Mouse (Mus musculus) small intestine, adult 2 months (tissue): ENCODE results near the gene Map2k5. TPM values are rescaled to one million over a fixed set of nuclear protein-coding genes. Genes with fewer than 3 reads are reported as not detected.
A peak's percentile ranks its signal among the peaks of the same experiment; 100 is the strongest.

Experiments used
- H3K27ac ChIP-seq: fragments of 200-500 bp; 2 replicates; pipeline ENCODE4 v1.5.1; 2012; ENCODE audit warnings: low read depth, low read length, control low read depth, inconsistent platforms; ENCODE audit not compliant: insufficient read depth
- H3K27me3 ChIP-seq: fragments of 200-500 bp; 2 replicates; pipeline ENCODE4 v1.6.1; 2012; ENCODE audit warnings: mild to moderate bottlenecking, moderate library complexity, low read length, inconsistent platforms; ENCODE audit not compliant: control insufficient read depth, insufficient read depth
- H3K36me3 ChIP-seq: fragments of 200-500 bp; 2 replicates; pipeline ENCODE4 v1.6.1; 2012; ENCODE audit warnings: mild to moderate bottlenecking, low read length, control low read depth, inconsistent platforms; ENCODE audit not compliant: control insufficient read depth, insufficient read depth
- H3K4me1 ChIP-seq: fragments of 200-500 bp; 2 replicates; pipeline ENCODE4 v1.6.1; 2012; ENCODE audit warnings: low read length, inconsistent platforms, mixed read lengths; ENCODE audit not compliant: control insufficient read depth, insufficient read depth, insufficient read length
- H3K4me3 ChIP-seq: fragments of 200-500 bp; 2 replicates; pipeline ENCODE4 v1.5.1; 2012; ENCODE audit warnings: low read depth, mild to moderate bottlenecking, control low read depth, inconsistent platforms, low read length, moderate library complexity
- CTCF ChIP-seq: fragments of 200-500 bp; IDR thresholded peaks from 2 replicates; pipeline ENCODE4 v1.5.1; 2012; ENCODE audit warnings: low read depth, mild to moderate bottlenecking, control low read depth, inconsistent platforms, low read length, moderate library complexity, mixed read lengths; ENCODE audit not compliant: insufficient replicate concordance, insufficient read length; ENCODE audit errors: extremely low read depth
- POLR2A ChIP-seq: fragments of 200-500 bp; IDR thresholded peaks from 2 replicates; pipeline ENCODE4 v1.6.1; 2012; ENCODE audit warnings: low read depth, mild to moderate bottlenecking, control low read depth, inconsistent platforms, low read length, moderate library complexity
- WGBS: fragments of 180-500 bp; shearing (Covaris S2); methylation state at CpG from one replicate; pipeline ENCODE4 v1.1.7; 2018; 5-methylcytosine and 5-hydroxymethylcytosine counted together
- polyA plus RNA-seq: library from polyadenylated mRNA; depleted of rRNA; stranded (reverse); fragments of >200 nt; gene quantifications from 2 replicates; pipeline ENCODE4 v1.2.3, GENCODE M21; 2012

The Map2k5 gene
- polyA plus RNA-seq, 1 experiment: 26.7 TPM

GRCm38 (mm10) chr9:63132673-63133601 lies 244.8 kb downstream of the Map2k5 start:
- 1% methylated on average over 48 of the region's 48 CpGs for WGBS
- Histone ChIP-seq H3K36me3 (no peaks in the 10 kb centered on the region), H3K27me3 (peaks cover 21% of the 10 kb centered on the region), H3K4me3 (peak overlapping the region; percentile 79), H3K4me1 (peaks cover 6% of the 10 kb centered on the region), H3K27ac (peak overlapping the region; percentile 93)
- TF ChIP-seq POLR2A: peak; percentile 88
- no peak for TF ChIP-seq CTCF

- Histone ChIP-seq H3K4me3 (peak overlapping the region; percentile 79), H3K4me1 (peaks cover 6% of the 10 kb centered on the region), H3K27ac (peak overlapping the region; percentile 93), H3K27me3 (peaks cover 13% of the 10 kb centered on the region), H3K36me3 (no peaks in the 10 kb centered on the region)
- WGBS: 5% methylated on average over 28 of the region's 28 CpGs
- TF ChIP-seq CTCF (no peak), POLR2A (no peak)
Measured at GRCm38 (mm10) chr9:63131957-63132602, 245.6 kb downstream of the Map2k5 start.

- Histone ChIP-seq H3K4me3 (no peak overlapping the region), H3K36me3 (no peaks in the 10 kb centered on the region), H3K27me3 (peaks cover 3% of the 10 kb centered on the region; the same call in 1 of the 2 replicates), H3K27ac (no peak overlapping the region), H3K4me1 (peaks cover 6% of the 10 kb centered on the region)
- TF ChIP-seq POLR2A (no peak), CTCF (no peak)
- 72% methylated on average over 8 of the region's 8 CpGs for WGBS
Measured at GRCm38 (mm10) chr9:63129641-63130041, 248.1 kb downstream of the Map2k5 start.

- no peaks in the 10 kb centered on the region for H3K4me1 ChIP-seq
- H3K27me3 ChIP-seq: no peaks in the 10 kb centered on the region
- no peak overlapping the region for H3K4me3 ChIP-seq
- no peaks in the 10 kb centered on the region for H3K36me3 ChIP-seq
- no peak overlapping the region for H3K27ac ChIP-seq
- TF ChIP-seq CTCF: no peak
- TF ChIP-seq POLR2A: no peak
- 33% methylated on average over 9 of the region's 9 CpGs for WGBS
Measured at GRCm38 (mm10) chr9:63124512-63124911, 253.2 kb downstream of the Map2k5 start.

GRCm38 (mm10) chr9:63123451-63124438 lies 254.0 kb downstream of the Map2k5 start:
- TF ChIP-seq CTCF (peak; percentile 99), POLR2A (no peak)
- no peaks in the 10 kb centered on the region for H3K36me3 ChIP-seq
- WGBS: 5% methylated on average over 30 of the region's 30 CpGs
- H3K4me1 ChIP-seq: no peaks in the 10 kb centered on the region
- H3K4me3 ChIP-seq: peak overlapping the region; percentile 64
- H3K27ac ChIP-seq: peak overlapping the region; percentile 69
- H3K27me3 ChIP-seq: no peaks in the 10 kb centered on the region

GRCm38 (mm10) chr9:63122161-63122833 lies 255.4 kb downstream of the Map2k5 start:
- Histone ChIP-seq H3K36me3 (no peaks in the 10 kb centered on the region), H3K27ac (no peak overlapping the region), H3K27me3 (no peaks in the 10 kb centered on the region), H3K4me1 (no peaks in the 10 kb centered on the region), H3K4me3 (no peak overlapping the region)
- no peak for TF ChIP-seq POLR2A
- no peak for TF ChIP-seq CTCF
- 83% methylated on average over 8 of the region's 8 CpGs for WGBS
